Mouse (Mus musculus) stomach, embryonic 15.5 days (tissue): ENCODE data around the gene Tmbim6. TPM values are rescaled to one million over a fixed set of nuclear protein-coding genes. Genes with fewer than 3 reads are reported as not detected.

Experiments used
- ATAC-seq: fragments of 200-750 bp; cut with Nextera tagmentation; 2 replicates; pipeline ENCODE4 v1.8.0; 2017; ENCODE audit warnings: low read depth, moderate number of reproducible peaks, moderate TSS enrichment; ENCODE audit not compliant: insufficient read depth, low FRiP score
- H3K27ac ChIP-seq: fragments of 300-500 bp; sonication (generic); 2 replicates; pipeline ENCODE4 v1.5.1; 2015; ENCODE audit warnings: mild to moderate bottlenecking, inconsistent platforms
- H3K27me3 ChIP-seq: fragments of 300-500 bp; sonication (generic); replicated peaks from 2 replicates; pipeline ENCODE4 v1.6.1; 2015; ENCODE audit warnings: inconsistent platforms
- H3K36me3 ChIP-seq: fragments of 300-500 bp; sonication (generic); 2 replicates; pipeline ENCODE4 v1.6.1; 2015; ENCODE audit warnings: inconsistent platforms
- H3K4me1 ChIP-seq: fragments of 300-500 bp; sonication (generic); 2 replicates; pipeline ENCODE4 v1.6.1; 2015; ENCODE audit warnings: inconsistent platforms
- H3K4me2 ChIP-seq: fragments of 300-500 bp; sonication (generic); 2 replicates; pipeline ENCODE4 v1.6.1; 2015; ENCODE audit warnings: mild to moderate bottlenecking, inconsistent platforms
- H3K4me3 ChIP-seq: fragments of 300-500 bp; sonication (generic); replicated peaks from 2 replicates; pipeline ENCODE4 v1.5.1; 2015; ENCODE audit warnings: inconsistent platforms
- H3K9ac ChIP-seq: fragments of 300-500 bp; sonication (generic); 2 replicates; pipeline ENCODE4 v1.6.1; 2015; ENCODE audit warnings: inconsistent platforms
- H3K9me3 ChIP-seq: fragments of 300-500 bp; sonication (generic); 2 replicates; pipeline ENCODE4 v1.6.1; 2016; ENCODE audit warnings: inconsistent platforms
- WGBS: fragments of 180-500 bp; shearing (Covaris S2); methylation state at CpG from one replicate; pipeline ENCODE4 v1.1.7; 2015; 5-methylcytosine and 5-hydroxymethylcytosine counted together
- polyA plus RNA-seq: library from polyadenylated mRNA; unstranded; fragments of >200 nt; fragmentation: Nextera tagmentation; extraction: Ambion mirVana; gene quantifications from 2 replicates; pipeline ENCODE4 v1.2.1, GENCODE M21; 2015

The Tmbim6 gene
- polyA plus RNA-seq, 1 experiment from 2014 or later: 426 TPM

GRCm38 (mm10) chr15:99405150-99405549 lies 12.5 kb downstream of the Tmbim6 start:
- H3K4me1 ChIP-seq: 0 out of 2 replicates have a peak, but pooled peaks cover 1% of the 10 kb centered on the region
- no peak overlapping the region for H3K27ac ChIP-seq
- 89% methylated on average over 9 of the region's 9 CpGs for WGBS

DNA sequence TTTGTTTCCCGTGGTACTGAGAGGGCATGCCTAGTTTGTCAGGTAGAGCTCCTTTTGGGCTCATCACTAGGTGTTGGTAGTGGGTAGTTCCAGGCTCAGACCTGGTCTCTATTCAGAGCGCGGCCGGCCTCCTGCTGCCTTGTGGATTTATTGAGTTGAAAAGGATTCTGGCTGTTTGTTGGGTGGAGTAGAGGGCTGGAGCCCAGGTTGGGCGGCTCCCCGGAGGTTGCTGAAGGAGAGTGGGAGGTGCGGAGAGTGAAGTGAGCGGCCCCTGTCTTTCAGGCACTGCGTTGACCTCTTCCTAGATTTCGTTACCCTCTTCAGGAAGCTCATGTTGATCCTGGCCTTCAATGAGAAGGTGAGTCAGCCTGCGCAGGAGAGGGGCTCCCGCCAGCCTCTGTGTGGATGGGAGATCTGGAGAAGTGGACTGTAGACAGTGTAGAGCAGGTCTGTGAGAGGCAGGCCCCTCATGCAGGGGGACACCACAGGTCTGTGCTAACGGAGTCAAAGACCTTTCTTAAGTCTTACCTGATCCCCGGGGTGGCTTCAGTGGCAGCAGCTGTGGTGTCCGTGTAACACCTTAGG lies 14.4 kb downstream of the Tmbim6 start:
- Histone ChIP-seq H3K4me3 (no peak overlapping the region), H3K4me2 (no peak overlapping the region), H3K36me3 (peaks cover 57% of the 10 kb centered on the region), H3K9me3 (no peaks in the 10 kb centered on the region), H3K4me1 (no peaks in the 10 kb centered on the region), H3K27me3 (no peaks in the 10 kb centered on the region), H3K27ac (no peak overlapping the region), H3K9ac (no peak overlapping the region)
- 90% methylated on average over 15 of the region's 15 CpGs for WGBS
- no peak for ATAC-seq

More at GRCm38 (mm10) chr15:99405150-99405549, 12.5 kb downstream of the Tmbim6 start:
- Histone ChIP-seq H3K27me3 (no peaks in the 10 kb centered on the region), H3K9ac (no peak overlapping the region), H3K36me3 (peaks cover 58% of the 10 kb centered on the region), H3K4me3 (no peak overlapping the region), H3K4me2 (no peak overlapping the region), H3K9me3 (no peaks in the 10 kb centered on the region)
- no peak for ATAC-seq

- Histone ChIP-seq H3K9me3 (no peaks in the 10 kb centered on the region), H3K4me3 (no peak overlapping the region), H3K27me3 (no peaks in the 10 kb centered on the region), H3K4me1 (no peaks in the 10 kb centered on the region), H3K9ac (no peak overlapping the region), H3K4me2 (no peak overlapping the region), H3K36me3 (peaks cover 51% of the 10 kb centered on the region), H3K27ac (no peak overlapping the region)
- ATAC-seq: no peak
- WGBS: 90% methylated on average over 9 of the region's 9 CpGs
Measured at GRCm38 (mm10) chr15:99408845-99409244, 16.2 kb downstream of the Tmbim6 start.

DNA sequence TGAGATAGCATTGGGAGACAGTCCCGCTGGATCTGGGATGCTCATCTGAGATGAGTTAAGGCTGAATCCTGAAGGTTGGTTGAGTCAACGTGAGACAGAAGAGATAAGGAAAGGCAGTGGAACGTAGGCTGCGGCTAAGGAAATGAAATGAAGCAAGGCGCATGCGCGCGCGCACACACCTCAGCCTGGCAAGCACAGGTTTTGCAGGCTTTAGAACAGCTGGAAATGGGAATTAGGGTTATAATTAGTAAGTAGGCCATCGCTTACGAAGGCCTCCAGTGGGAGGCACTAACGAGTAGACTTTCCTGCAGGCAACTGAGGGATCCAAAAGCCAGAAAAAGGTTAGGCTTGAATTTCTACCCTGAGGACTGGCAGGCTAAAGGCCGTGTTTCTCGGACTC lies 19.1 kb downstream of the Tmbim6 start:
- Histone ChIP-seq H3K4me2 (no peak overlapping the region), H3K36me3 (peaks cover 22% of the 10 kb centered on the region), H3K27ac (no peak overlapping the region), H3K27me3 (no peaks in the 10 kb centered on the region), H3K4me3 (no peak overlapping the region), H3K4me1 (no peaks in the 10 kb centered on the region), H3K9me3 (no peaks in the 10 kb centered on the region), H3K9ac (no peak overlapping the region)
- 58% methylated on average over 14 of the region's 14 CpGs for WGBS
- ATAC-seq: no peak

- Histone ChIP-seq H3K4me3 (no peak overlapping the region), H3K27ac (no peak overlapping the region), H3K27me3 (no peaks in the 10 kb centered on the region), H3K9me3 (no peaks in the 10 kb centered on the region), H3K4me2 (no peak overlapping the region), H3K9ac (no peak overlapping the region), H3K4me1 (peaks cover 5% of the 10 kb centered on the region), H3K36me3 (no peaks in the 10 kb centered on the region)
- WGBS: 10% methylated on average over 2 of the region's 2 CpGs
- no peak for ATAC-seq
Measured at GRCm38 (mm10) chr15:99415793-99416192, 23.1 kb downstream of the Tmbim6 start.

DNA sequence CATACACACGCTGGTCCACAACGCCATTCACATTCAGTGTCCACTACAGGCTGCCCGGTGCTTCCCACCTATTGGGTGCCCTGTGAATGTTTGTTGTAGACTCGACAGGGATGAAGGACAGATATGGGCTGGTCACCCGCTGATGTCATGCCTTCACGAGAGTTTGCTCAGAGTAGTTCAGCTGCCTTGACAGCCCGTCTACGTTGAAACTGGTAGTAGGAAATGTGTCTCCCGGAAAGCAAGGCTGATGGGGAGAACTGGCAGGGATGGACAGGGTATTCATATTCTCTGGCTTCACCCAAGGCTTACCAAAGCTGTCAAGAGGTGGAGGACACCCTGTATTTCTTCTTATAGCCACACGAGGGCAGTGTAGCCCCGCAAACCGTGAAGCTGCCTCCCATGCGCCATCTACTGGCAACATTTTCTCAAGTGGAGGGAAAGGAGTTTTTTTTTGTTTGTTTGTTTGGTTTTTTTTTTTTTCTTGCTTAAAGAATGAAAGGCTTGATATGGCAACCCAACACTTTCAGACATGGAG lies 23.7 kb downstream of the Tmbim6 start:
- 15% methylated on average over 13 of the region's 13 CpGs for WGBS
- peaks cover 11% of the 10 kb centered on the region for H3K4me1 ChIP-seq
- H3K4me2 ChIP-seq: peak overlapping the region; percentile 26; the same call in 1 of the 2 replicates
- H3K27me3 ChIP-seq: no peaks in the 10 kb centered on the region
- H3K36me3 ChIP-seq: no peaks in the 10 kb centered on the region
- H3K9ac ChIP-seq: no peak overlapping the region
- H3K27ac ChIP-seq: no peak overlapping the region
- ATAC-seq: no peak
- no peak overlapping the region for H3K4me3 ChIP-seq
- H3K9me3 ChIP-seq: no peaks in the 10 kb centered on the region

GRCm38 (mm10) chr15:99416957-99417356 lies 24.3 kb downstream of the Tmbim6 start:
- H3K36me3 ChIP-seq: no peaks in the 10 kb centered on the region
- H3K9ac ChIP-seq: no peak overlapping the region
- no peak for ATAC-seq
- peaks cover 15% of the 10 kb centered on the region for H3K4me1 ChIP-seq
- H3K27ac ChIP-seq: no peak overlapping the region
- H3K4me2 ChIP-seq: no peak overlapping the region
- 37% methylated on average over 4 of the region's 4 CpGs for WGBS
- no peaks in the 10 kb centered on the region for H3K27me3 ChIP-seq
- no peaks in the 10 kb centered on the region for H3K9me3 ChIP-seq
- H3K4me3 ChIP-seq: no peak overlapping the region

- 22% methylated on average over 17 of the region's 17 CpGs for WGBS
- Histone ChIP-seq H3K9ac (no peak overlapping the region), H3K27ac (no peak overlapping the region), H3K27me3 (no peaks in the 10 kb centered on the region), H3K36me3 (no peaks in the 10 kb centered on the region), H3K9me3 (no peaks in the 10 kb centered on the region), H3K4me2 (no peak overlapping the region), H3K4me3 (no peak overlapping the region), H3K4me1 (peaks cover 22% of the 10 kb centered on the region)
- no peak for ATAC-seq
Measured at GRCm38 (mm10) chr15:99417692-99418271, 25.1 kb downstream of the Tmbim6 start.

- H3K9ac ChIP-seq: no peak overlapping the region
Measured at GRCm38 (mm10) chr15:99420101-99420500, 27.4 kb downstream of the Tmbim6 start.

GRCm38 (mm10) chr15:99420521-99421014 lies 27.9 kb downstream of the Tmbim6 start:
- Histone ChIP-seq H3K36me3 (peaks cover 5% of the 10 kb centered on the region; the same call in 1 of the 2 replicates), H3K9ac (no peak overlapping the region), H3K27ac (peak overlapping the region; percentile 81), H3K4me1 (peaks cover 22% of the 10 kb centered on the region), H3K4me2 (peak overlapping the region; percentile 44), H3K27me3 (no peaks in the 10 kb centered on the region), H3K9me3 (no peaks in the 10 kb centered on the region), H3K4me3 (0 out of 2 replicates have a peak overlapping the region, but pooled peaks have one; percentile 3)
- peak; percentile 42 for ATAC-seq
- 7% methylated on average over 12 of the region's 12 CpGs for WGBS

More at GRCm38 (mm10) chr15:99420101-99420500, 27.4 kb downstream of the Tmbim6 start:
- no peak for ATAC-seq
- H3K4me1 ChIP-seq: peaks cover 22% of the 10 kb centered on the region
- peak overlapping the region; percentile 44 for H3K4me2 ChIP-seq
- no peak overlapping the region for H3K4me3 ChIP-seq
- H3K27me3 ChIP-seq: no peaks in the 10 kb centered on the region
- H3K36me3 ChIP-seq: 0 out of 2 replicates have a peak, but pooled peaks cover 4% of the 10 kb centered on the region
- WGBS: 24% methylated on average over 5 of the region's 5 CpGs
- H3K9me3 ChIP-seq: no peaks in the 10 kb centered on the region
- H3K27ac ChIP-seq: peak overlapping the region; percentile 81

DNA sequence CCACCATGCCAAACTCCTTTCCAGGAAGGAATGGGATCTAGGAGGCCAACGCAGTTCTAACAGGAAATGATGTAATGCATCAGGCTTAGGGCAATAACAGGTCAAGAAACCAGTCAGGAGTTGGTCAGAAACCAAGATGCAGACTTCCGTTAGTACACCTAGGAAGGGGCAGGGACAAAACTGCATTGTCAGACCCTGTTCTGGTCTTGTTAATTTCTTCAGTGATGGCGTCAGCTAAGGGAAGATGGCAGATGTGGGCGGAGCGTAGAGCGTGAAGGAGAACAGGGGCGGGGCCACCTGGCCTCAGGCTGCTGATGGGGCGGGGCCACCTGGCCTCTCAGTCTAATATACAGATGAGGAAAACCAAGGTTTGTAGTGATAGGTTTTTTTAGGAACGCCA lies 28.5 kb downstream of the Tmbim6 start:
- Histone ChIP-seq H3K27ac (peak overlapping the region; percentile 81), H3K36me3 (peaks cover 11% of the 10 kb centered on the region; the same call in 1 of the 2 replicates), H3K4me1 (peaks cover 22% of the 10 kb centered on the region), H3K4me3 (0 out of 2 replicates have a peak overlapping the region, but pooled peaks have one; percentile 3), H3K4me2 (peak overlapping the region; percentile 44), H3K9ac (no peak overlapping the region), H3K9me3 (no peaks in the 10 kb centered on the region), H3K27me3 (no peaks in the 10 kb centered on the region)
- ATAC-seq: no peak; the same call in 1 of the 2 replicates
- 59% methylated on average over 9 of the region's 9 CpGs for WGBS

DNA sequence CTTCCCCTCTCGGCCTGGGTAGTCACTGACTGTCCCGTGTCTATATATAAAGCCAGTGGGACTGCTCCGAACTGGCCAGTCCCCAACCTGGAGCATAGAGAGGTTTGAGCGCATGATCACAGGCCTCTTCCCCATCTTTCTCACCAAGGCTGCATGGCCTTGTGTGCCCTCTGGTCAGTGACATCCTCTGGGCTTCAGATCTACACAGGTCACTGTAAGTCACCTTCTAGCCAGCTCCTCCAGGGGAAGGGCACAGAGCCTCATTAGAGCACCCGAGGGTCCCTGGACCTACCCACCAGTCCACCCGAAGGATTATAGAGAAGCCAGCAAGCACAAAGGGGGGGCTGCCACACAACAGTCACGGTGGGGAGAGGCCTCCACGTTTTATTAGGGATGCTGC lies 29.0 kb downstream of the Tmbim6 start:
- Histone ChIP-seq H3K4me2 (no peak overlapping the region), H3K4me3 (no peak overlapping the region), H3K9ac (no peak overlapping the region), H3K27ac (peak overlapping the region; percentile 81; the same call in 1 of the 2 replicates), H3K36me3 (peaks cover 13% of the 10 kb centered on the region; the same call in 1 of the 2 replicates), H3K9me3 (no peaks in the 10 kb centered on the region), H3K27me3 (no peaks in the 10 kb centered on the region), H3K4me1 (peaks cover 22% of the 10 kb centered on the region)
- no peak for ATAC-seq
- 82% methylated on average over 8 of the region's 8 CpGs for WGBS
